Mouse (Mus musculus) intestine, postnatal 0 days (tissue): ENCODE data around the gene Pard3. TPM values are rescaled to one million over a fixed set of nuclear protein-coding genes. Genes with fewer than 3 reads are reported as not detected.

Experiments
- ATAC-seq: fragments of 200-750 bp; cut with Nextera tagmentation; 2 replicates; pipeline ENCODE4 v1.8.0; 2017; ENCODE audit warnings: mild to moderate bottlenecking, moderate TSS enrichment, moderate library complexity
- H3K27ac ChIP-seq: fragments of 300-500 bp; sonication (generic); 2 replicates; pipeline ENCODE4 v1.5.1; 2014; ENCODE audit warnings: mild to moderate bottlenecking, low read depth, low read length, moderate library complexity
- H3K27me3 ChIP-seq: fragments of 300-500 bp; sonication (generic); replicated peaks from 2 replicates; pipeline ENCODE4 v1.6.1; 2014; ENCODE audit warnings: low read length, mixed read lengths; ENCODE audit not compliant: control insufficient read depth, insufficient read depth
- H3K36me3 ChIP-seq: fragments of 300-500 bp; sonication (generic); 2 replicates; pipeline ENCODE4 v1.6.1; 2014; ENCODE audit warnings: mild to moderate bottlenecking, moderate library complexity; ENCODE audit not compliant: control insufficient read depth, insufficient read depth
- H3K4me1 ChIP-seq: fragments of 300-500 bp; sonication (generic); replicated peaks from 2 replicates; pipeline ENCODE4 v1.6.1; 2014; ENCODE audit warnings: antibody characterized with exemption, low read length, mixed read lengths; ENCODE audit not compliant: control insufficient read depth, insufficient read depth
- H3K4me2 ChIP-seq: fragments of 300-500 bp; sonication (generic); replicated peaks from 2 replicates; pipeline ENCODE4 v1.6.1; 2014; ENCODE audit warnings: low read depth, mild to moderate bottlenecking, moderate library complexity
- H3K4me3 ChIP-seq: fragments of 300-500 bp; sonication (generic); 2 replicates; pipeline ENCODE4 v1.5.1; 2014; ENCODE audit warnings: low read depth, low read length
- H3K9ac ChIP-seq: fragments of 300-500 bp; sonication (generic); 2 replicates; pipeline ENCODE4 v1.6.1; 2014; ENCODE audit warnings: mild to moderate bottlenecking, low read depth, low read length
- H3K9me3 ChIP-seq: fragments of 300-500 bp; sonication (generic); 2 replicates; pipeline ENCODE4 v1.6.1; 2016; ENCODE audit warnings: mixed run types; ENCODE audit not compliant: control insufficient read depth
- CTCF ChIP-seq: sonication (generic); IDR thresholded peaks from 2 replicates; pipeline ENCODE4 v1.5.1; 2016; ENCODE audit warnings: low read depth, mild to moderate bottlenecking, control low read depth, antibody characterized with exemption, moderate library complexity
- WGBS: fragments of 180-500 bp; shearing (Covaris S2); extraction: QIAGEN DNeasy Blood & Tissue Kit; methylation state at CpG from one replicate; pipeline ENCODE4 v1.1.7; 2014; 5-methylcytosine and 5-hydroxymethylcytosine counted together
- polyA plus RNA-seq: library from polyadenylated mRNA; unstranded; fragments of >200 nt; fragmentation: Nextera tagmentation; extraction: Ambion mirVana; gene quantifications from 2 replicates; pipeline ENCODE4 v1.2.1, GENCODE M21; 2015

The Pard3 gene
- polyA plus RNA-seq, 1 experiment from 2014 or later: 12.5 TPM

DNA sequence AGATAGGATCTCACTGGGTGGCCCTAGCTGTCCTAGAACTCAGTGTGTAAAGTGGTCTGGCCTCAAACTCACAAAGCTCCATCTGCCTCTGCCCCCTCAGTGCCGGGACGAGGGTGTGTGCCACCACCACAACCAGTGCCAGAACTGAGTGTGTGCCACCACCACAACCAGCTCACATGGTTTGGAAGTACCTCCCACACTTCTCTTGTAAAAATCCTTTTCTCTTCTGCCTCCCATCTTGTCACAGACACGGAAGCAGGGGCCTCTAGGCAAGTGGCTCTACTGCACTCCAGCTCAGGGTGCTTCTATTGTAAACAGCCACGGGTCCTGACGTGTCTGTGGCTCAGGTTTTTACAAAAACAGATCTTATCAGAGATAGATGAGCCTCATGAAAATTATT lies 13.7 kb upstream of the Pard3 start:
- H3K9ac ChIP-seq: no peak overlapping the region
- TF ChIP-seq CTCF: no peak
- H3K4me2 ChIP-seq: no peak overlapping the region
- ATAC-seq: no peak
- H3K4me1 ChIP-seq: no peaks in the 10 kb centered on the region
- no peaks in the 10 kb centered on the region for H3K27me3 ChIP-seq
- H3K4me3 ChIP-seq: no peak overlapping the region
- 69% methylated on average over 5 of the region's 5 CpGs for WGBS
- no peak overlapping the region for H3K27ac ChIP-seq
- no peaks in the 10 kb centered on the region for H3K36me3 ChIP-seq
- H3K9me3 ChIP-seq: no peaks in the 10 kb centered on the region

DNA sequence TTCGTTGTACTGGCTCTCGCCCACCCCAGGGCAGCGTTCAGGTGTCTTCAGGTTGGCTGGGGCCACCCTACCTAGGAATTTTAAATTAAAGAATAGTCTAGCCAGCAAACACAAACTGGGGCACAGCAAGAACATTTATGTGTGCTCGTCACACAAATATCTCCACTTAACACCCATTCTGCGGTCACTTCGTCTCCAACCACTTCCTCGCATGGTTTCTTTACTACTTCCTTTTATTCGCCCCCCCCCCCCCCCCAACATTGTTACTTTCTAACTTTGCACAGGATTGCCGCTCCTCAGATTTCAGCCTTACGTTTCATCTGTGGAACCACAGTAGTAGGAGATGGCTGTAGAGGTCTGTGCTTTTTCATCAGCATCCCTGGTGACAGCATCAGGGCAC lies 11.6 kb upstream of the Pard3 start:
- no peak overlapping the region for H3K4me3 ChIP-seq

DNA sequence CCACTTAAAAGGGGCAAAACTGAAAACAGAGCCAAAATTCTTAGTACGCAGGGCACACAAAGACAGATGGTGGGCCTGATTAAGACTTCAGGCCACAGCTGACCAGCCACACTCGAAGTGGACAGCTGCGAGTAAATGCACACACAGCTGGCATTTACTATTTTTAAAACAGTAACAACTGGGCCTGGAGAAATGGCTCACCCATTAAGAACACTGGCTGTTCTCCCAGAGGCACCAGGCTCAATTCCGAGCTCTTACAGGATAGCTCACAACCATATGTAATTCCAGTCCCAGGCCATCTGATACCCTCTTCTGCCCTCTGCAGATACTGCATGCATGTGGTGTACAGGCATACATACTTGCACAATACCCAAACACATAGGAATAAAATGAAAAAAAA lies 8.6 kb upstream of the Pard3 start:
- no peak for TF ChIP-seq CTCF
- H3K36me3 ChIP-seq: no peaks in the 10 kb centered on the region
- H3K27ac ChIP-seq: no peak overlapping the region
- H3K4me1 ChIP-seq: no peaks in the 10 kb centered on the region
- no peak overlapping the region for H3K9ac ChIP-seq
- no peak for ATAC-seq
- no peaks in the 10 kb centered on the region for H3K27me3 ChIP-seq
- H3K9me3 ChIP-seq: no peaks in the 10 kb centered on the region
- no peak overlapping the region for H3K4me2 ChIP-seq
- 67% methylated on average over 4 of the region's 4 CpGs for WGBS
- H3K4me3 ChIP-seq: no peak overlapping the region

More for the DNA sequence above, 11.6 kb upstream of the Pard3 start:
- Histone ChIP-seq H3K9ac (no peak overlapping the region), H3K36me3 (no peaks in the 10 kb centered on the region), H3K4me2 (no peak overlapping the region), H3K27ac (no peak overlapping the region), H3K27me3 (no peaks in the 10 kb centered on the region), H3K4me1 (no peaks in the 10 kb centered on the region), H3K9me3 (no peaks in the 10 kb centered on the region)
- WGBS: 76% methylated on average over 10 of the region's 10 CpGs
- TF ChIP-seq CTCF: no peak
- no peak for ATAC-seq

DNA sequence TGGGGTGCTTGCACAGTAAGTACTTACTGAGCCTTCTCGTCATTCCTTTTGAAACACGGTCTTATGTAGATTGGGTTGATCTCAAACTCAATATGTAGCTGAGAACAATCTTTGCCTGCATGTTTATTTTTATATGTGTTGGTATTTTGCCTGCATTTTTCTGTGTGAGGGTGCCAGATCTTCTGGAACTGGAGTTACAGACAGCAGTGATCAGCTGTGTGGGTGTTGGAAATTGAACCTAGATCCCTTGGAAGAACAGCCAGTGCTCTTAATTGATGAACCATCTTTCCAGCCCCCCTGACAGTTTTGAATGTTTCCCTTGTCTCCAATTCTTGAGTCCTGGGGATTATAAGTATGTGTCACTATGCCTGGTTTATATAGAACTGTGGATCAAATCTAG lies 4.9 kb upstream of the Pard3 start:
- Histone ChIP-seq H3K4me3 (no peak overlapping the region), H3K27ac (no peak overlapping the region), H3K4me1 (no peaks in the 10 kb centered on the region), H3K36me3 (no peaks in the 10 kb centered on the region), H3K9ac (no peak overlapping the region), H3K4me2 (no peak overlapping the region), H3K27me3 (no peaks in the 10 kb centered on the region), H3K9me3 (no peaks in the 10 kb centered on the region)
- no peak for TF ChIP-seq CTCF
- 96% methylated on average over 2 of the region's 2 CpGs for WGBS
- no peak for ATAC-seq

DNA sequence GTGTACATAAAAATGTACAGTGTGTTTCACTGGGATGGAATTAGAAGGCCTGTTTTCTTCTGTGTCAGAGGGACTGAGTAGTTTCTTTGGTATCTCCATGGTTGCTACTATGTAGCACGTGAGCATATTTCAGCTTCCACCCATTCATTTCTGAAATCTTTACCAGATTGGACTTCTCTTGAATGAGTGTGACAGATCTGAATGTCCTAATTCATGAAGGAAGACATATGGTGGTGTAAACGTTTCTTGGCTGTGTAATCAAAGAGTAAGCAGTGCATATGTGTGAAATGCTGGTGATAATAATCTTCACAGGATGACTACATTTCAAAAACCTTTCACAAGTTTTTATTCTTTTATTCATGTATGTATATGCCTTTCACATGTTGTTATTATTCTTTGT lies 3.9 kb upstream of the Pard3 start:
- H3K36me3 ChIP-seq: no peaks in the 10 kb centered on the region
- H3K9ac ChIP-seq: no peak overlapping the region
- no peak for ATAC-seq
- WGBS: 57% methylated on average over 2 of the region's 2 CpGs
- TF ChIP-seq CTCF: no peak
- H3K4me2 ChIP-seq: no peak overlapping the region
- no peak overlapping the region for H3K4me3 ChIP-seq
- no peak overlapping the region for H3K27ac ChIP-seq
- no peaks in the 10 kb centered on the region for H3K9me3 ChIP-seq
- no peaks in the 10 kb centered on the region for H3K4me1 ChIP-seq
- no peaks in the 10 kb centered on the region for H3K27me3 ChIP-seq

DNA sequence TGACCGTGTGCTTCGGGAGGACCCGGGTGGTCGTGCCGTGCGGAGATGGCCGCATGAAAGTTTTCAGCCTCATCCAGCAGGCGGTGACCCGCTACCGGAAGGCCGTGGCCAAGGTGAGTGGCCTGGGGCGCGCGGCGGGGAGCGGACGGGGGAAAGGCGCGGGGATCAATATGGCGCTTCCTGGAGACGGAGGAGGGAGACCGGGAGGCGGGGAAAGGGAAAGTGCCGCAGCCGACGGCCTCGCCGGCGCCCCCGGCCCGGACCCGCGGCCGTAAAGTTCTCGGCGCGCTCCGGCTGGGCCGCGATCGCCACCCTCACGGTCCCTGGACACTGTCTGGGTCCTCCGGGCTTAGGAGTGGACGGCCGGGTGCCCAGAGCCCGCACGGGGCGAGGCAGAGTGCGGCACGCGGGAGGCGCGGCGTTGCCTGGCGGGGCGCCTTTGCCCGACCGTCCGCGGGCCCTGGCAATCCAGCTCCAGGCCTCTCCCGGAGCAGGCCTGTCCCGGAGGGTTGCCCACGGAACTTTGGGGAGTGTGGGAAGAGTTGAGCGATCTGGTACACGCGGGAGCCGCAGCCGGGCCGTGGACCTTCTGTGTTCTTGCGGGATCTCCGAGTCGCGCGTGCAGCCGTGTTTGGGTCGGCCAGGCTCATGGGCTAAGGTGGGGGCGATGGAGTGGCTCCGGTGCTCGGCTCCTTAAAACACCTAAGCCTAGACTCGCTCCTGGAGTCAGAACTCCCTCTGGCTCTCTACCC lies 844 bp downstream of the Pard3 start:
- H3K9ac ChIP-seq: peak overlapping the region; percentile 87
- WGBS: 0% methylated on average over 66 of the region's 80 CpGs
- H3K27me3 ChIP-seq: no peaks in the 10 kb centered on the region
- TF ChIP-seq CTCF: no peak
- H3K27ac ChIP-seq: peak overlapping the region; percentile 95
- H3K4me1 ChIP-seq: 0 out of 2 replicates have a peak, but pooled peaks cover 4% of the 10 kb centered on the region
- no peaks in the 10 kb centered on the region for H3K9me3 ChIP-seq
- peak overlapping the region; percentile 93 for H3K4me3 ChIP-seq
- peak overlapping the region; percentile 90 for H3K4me2 ChIP-seq
- ATAC-seq: peak; percentile 52
- no peaks in the 10 kb centered on the region for H3K36me3 ChIP-seq

DNA sequence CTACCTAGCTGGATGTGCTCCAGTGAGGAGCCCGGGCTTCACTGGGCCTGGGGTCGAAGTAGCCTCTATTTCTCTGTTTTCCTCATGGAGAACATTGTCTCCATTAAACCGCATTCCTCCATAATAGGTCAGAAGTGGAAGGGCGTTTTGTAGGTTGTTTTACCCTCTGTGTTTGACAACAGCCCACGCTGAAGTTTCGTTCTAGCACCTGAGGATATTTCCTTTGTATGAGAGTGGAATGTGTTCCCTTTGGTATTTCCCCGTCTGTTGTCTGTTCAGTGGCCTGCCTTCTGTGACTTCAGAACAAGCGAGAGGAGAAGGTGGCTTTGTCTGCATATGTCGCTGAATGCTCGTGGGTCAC lies 1.4 kb downstream of the Pard3 start:
- peak overlapping the region; percentile 90 for H3K4me2 ChIP-seq
- peak overlapping the region; percentile 93 for H3K4me3 ChIP-seq
- H3K9me3 ChIP-seq: no peaks in the 10 kb centered on the region
- H3K27me3 ChIP-seq: no peaks in the 10 kb centered on the region
- TF ChIP-seq CTCF: no peak
- H3K4me1 ChIP-seq: 0 out of 2 replicates have a peak, but pooled peaks cover 8% of the 10 kb centered on the region
- ATAC-seq: no peak
- H3K27ac ChIP-seq: peak overlapping the region; percentile 95; the same call in 1 of the 2 replicates
- peak overlapping the region; percentile 87 for H3K9ac ChIP-seq
- WGBS: 5% methylated on average over 10 of the region's 10 CpGs
- no peaks in the 10 kb centered on the region for H3K36me3 ChIP-seq
